Mouse (Mus musculus) megakaryocyte progenitor cell, adult 5-6 weeks (primary cell): Measurements from ENCODE around the gene Trappc6a. TPM values are rescaled to one million over a fixed set of nuclear protein-coding genes. Genes with fewer than 3 reads are reported as not detected.
A peak's percentile ranks its signal among the peaks of the same experiment; 100 is the strongest.

ENCODE experiments used
- ATAC-seq: replicated peaks from 2 replicates; pipeline ENCODE4 v1.8.0; 2016; ENCODE audit warnings: mild to moderate bottlenecking, moderate TSS enrichment, inconsistent platforms; ENCODE audit not compliant: poor library complexity
- total RNA-seq, 2 experiments: library from RNA; stranded (forward) in 1 of 2; stranded (reverse) in 1 of 2; fragments of 157-497, 149-512 nt in 1 of 2; fragments of 200-1000 nt in 1 of 2; gene quantifications; 2 replicates each; pipeline versions ENCODE4 v1.2.3 to v1.2.4; 2015 to 2017

Trappc6a gene
- total RNA-seq, 2 experiments from 2014 or later = 39.5 to 58.3 TPM

GRCm38 (mm10) chr7:19523017-19523756, 15.0 kb downstream of the Trappc6a start:
- no peak; the same call in 1 of the 2 replicates for ATAC-seq

- peak; percentile 52 for ATAC-seq
Observed at GRCm38 (mm10) chr7:19523757-19524419, 15.7 kb downstream of the Trappc6a start.

GRCm38 (mm10) chr7:19524420-19525104, 16.4 kb downstream of the Trappc6a start:
- no peak for ATAC-seq

DNA sequence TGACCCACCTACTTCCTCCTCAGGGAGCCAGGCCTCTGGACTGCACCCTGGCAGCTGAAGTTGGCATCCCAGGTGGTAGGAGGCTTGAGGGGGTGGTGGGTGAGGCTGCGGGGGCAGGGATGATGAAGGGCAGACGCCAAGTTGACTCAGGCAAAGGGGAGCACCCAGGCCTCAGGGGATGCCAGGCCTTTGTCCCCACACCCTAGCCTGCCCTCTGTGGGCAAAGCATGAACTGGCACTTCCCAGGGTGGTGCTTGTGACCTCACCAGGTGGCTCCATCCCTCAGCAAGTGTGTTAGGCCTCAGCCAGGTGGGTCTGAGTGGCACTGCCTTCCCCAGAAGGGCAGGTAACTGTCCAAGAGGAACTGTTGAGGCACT, 16.9 kb downstream of the Trappc6a start:
- ATAC-seq = 0 out of 2 replicates have a peak, but pooled peaks have one; percentile 9

DNA sequence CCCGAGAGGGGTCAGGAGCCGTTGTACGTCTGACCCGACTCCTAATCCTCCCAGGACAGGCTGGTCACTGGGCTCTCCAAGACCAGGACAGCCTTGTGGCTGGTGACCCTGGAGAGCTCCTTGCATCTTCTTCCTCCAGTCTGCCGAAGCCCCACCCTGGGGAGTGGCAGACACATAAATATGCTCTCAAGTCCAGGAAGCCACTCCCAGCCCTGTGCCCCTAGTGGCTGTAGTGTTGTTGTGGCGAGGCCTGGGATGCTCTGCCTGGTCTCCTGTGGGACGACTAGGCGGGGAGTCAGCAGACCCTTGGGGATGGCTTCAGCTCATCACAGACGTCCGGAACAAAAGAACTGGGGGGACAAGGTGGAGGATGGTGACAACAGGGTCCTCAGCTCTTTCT, 22.9 kb downstream of the Trappc6a start:
- peak; percentile 81 for ATAC-seq

DNA sequence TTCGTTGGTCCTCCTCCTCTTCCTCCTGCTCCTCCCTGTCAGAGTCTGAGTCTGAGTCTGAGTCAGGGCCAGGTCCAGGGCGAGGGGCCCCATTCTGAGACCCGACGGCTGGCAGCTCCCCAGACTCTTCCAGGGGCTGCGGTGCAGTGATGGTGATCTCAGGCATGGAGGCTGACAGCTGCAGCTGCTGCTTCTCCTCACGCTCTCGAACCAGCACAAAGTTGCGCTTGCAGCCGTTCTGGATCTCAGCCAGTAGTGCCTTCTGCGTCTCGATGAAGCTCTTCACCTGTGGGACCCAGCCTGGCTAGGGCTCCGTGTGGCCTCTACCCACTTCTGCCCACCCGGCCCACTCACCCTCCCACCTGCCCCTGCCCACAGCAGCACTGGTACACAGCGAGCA, 24.0 kb downstream of the Trappc6a start:
- ATAC-seq = no peak

DNA sequence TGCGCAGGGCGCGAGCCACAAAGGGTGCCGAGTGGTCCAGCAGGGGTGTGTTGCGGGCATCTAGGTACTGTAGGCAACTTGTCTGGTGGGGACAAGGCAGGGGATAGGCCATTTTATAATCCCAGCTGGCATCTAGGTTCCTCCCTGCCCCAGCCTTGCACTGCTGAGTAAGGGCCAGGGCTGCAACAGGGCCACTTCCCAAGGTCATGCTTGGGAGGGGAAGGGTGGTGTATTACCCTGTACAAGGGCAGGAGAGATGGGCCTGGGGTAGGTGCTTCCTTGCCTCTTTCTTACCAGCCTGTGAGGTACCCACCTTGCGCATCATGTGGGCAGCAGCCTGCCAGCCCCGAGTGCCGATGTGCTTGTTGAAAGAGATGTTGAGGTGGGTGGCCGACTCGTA, 26.5 kb downstream of the Trappc6a start:
- ATAC-seq = no peak

DNA sequence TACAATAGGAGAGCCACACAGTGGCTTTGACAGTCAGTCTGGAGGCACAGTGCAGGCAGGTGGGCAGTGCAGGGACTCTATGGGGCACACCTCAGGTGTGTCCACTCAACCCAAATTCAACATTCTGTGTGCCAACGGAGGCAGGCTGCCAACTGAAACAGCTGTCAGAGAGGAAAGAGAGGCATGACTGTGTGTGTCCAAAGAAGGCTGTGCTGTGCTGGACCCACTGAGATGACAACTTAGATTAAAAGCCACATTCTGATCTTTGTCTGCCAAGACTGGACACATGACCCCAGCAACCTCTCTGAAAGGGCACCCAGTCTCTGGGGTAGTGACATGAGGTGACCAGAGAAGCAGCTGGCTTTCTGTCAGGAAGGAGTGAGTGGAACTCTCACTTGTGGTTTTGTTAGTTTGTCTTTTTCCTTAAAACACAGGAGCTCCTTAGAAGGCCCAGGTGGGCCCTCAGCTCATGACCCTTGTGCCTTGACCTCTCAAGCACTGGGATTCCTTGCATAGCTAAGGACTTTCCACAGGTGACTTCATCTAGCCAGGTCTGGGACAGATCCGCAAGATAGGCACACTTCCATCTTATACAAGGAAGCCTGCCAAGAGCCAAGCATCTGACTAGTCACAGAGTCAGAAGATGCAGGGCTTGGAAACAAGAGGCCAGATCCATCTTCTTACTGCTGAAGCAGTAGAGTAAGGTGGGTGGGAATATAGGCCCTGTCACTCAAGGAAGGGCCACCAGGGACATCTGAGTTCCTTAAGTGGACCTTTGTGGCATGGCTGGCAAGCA, 32.8 kb downstream of the Trappc6a start:
- no peak for ATAC-seq

DNA sequence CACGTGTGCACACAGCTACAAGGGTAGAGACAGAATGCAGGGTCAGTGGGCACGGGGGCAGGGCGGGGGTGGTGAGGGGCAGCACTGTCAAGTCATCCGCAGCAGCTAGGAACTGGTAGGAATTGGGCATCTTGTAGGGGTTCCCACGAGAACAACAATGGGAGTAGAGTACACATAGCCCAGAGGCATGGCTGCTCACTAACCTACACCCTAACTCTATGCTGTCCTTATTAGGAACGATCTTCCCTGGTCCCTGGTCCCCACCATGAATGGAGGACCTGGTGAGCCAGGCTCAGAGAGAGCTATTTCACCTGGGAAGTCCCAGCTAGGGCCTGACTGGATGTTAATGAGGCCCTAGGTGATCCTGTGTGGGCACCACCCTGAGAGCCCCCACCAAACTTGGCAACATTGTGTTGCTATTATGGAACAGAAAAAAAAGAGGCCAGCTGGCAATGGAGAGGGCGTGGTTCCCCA, 33.5 kb downstream of the Trappc6a start:
- no peak for ATAC-seq

DNA sequence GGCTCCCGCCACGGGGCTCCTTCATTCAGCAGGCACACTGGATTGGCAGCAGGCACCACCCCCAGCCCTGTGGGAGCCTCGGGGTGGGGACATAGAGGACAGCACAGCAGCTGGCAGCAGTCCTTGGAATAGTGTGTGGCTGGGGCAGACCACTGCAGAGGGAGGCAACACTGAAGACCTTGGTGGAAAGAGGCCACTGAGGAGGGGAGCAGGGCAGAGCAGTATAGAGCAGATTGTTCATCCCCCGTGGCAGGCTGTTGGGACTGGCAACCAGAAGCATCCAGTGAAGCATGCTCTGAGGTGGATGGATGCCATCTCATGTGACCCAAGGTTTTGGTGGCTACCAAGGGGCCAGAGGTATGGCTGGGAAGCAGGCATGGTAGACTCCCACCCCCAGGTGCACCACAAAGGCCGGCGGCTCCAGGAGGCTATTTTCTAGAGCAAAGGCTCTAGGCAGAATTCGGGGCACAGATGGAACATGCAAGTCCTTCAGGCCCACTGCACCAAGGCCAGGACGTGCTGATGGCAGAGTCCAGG, 34.0 kb downstream of the Trappc6a start:
- ATAC-seq = no peak

DNA sequence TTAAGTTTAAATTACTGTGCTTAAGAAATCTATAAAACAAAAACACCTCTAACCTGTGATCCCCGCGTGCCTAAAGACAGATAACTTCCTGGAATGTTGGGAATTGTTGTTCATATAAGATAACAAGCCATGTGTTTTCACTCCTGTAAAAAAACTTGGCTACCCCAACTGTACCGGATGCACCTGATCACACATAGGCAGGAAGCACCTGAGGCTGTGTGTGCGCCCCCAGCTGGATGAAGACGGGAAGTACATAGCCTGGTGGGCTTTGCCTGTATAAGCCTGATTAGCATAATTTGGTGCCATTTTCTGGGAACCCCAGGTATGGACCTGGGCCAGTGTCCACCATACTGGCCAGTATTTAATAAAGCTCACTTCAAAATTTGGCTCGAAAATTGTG, 35.4 kb downstream of the Trappc6a start:
- peak; percentile 81 for ATAC-seq

DNA sequence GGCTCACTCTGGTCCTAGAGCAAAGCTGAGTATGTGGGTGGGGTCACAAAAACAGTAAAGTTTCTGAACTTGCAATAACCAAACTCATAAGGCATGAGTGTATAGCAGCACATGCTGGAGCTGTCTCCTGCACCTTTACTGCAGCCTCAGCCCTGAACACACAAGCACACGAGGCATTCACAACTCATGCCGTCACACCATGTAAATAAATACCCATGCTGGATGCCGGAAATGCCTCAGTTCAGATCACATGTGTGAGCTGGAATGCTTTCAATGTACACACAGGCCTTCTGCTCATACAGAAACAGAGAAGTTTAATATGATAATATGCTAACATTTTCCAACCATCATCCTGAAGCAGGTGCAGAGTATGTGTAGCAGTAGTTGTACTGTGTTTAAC, 37.8 kb downstream of the Trappc6a start:
- ATAC-seq = no peak

DNA sequence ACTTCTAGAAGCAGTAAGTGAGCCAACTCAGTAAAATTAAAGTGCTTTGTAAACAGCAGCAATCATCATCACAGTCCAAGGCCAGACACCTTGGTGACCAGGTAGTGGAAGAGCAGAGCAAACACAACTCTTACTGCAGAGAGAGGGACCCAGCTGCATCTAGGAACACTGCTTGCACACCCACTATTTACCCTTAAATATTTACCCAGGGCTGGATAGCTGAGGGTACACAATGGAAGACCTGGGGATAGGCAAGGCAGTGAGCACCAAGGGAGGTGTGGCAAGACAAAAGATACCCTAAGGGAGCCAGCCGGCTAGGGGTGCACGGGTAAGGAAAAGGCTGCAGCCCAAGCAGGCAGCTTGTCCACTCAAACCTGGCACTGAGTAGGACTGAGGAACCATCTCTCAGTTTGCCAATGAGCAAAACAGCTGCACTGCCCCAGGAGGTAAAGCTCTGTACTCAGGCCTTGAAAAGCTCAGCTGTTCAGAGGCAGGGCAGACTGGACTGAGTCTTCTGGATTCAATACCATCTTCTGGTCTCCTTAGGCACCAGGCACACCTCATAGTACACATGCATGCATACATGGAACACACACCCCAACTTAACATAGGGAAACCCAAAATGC, 39.3 kb downstream of the Trappc6a start:
- ATAC-seq = no peak

DNA sequence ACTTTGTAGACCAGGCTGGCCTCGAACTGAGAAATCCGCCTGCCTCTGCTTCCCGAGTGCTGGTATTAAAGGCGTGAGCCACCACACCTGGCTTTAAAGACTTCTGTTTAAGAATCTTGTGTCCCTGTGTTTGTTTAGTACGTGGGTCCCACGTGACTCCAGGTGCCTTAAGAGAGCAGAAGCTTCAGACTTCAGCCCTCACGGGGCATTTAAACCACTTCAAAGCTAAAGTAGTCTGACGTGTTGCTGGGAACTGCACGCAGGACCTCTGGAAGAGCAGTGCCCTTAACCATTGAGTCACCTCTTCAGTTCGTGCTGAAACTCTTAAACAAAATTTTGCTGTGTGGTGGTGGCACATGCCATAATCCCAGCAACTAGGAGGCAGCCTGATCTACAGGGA, 41.2 kb downstream of the Trappc6a start:
- ATAC-seq = no peak

GRCm38 (mm10) chr7:19551634-19552033, 43.4 kb downstream of the Trappc6a start:
- ATAC-seq = no peak

DNA sequence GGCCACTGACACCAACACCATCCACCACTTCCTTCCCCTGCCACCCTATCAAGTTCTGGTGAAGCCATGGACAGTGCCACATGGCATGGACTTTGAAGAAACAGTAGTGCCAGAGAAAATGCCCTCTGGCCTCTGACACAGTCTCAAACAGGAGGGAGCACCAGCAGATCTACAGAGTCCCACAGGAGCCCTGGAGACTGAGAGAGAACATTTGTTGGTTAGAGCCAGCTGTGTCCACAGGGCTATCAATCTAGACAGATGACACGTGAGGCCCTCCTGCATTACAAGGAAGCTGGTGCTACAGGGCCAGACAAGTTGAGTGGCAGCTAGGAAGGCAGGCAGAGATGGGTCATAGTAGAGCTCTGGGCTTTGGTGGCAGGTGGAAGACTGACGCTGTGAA, 44.2 kb downstream of the Trappc6a start:
- no peak; the same call in 1 of the 2 replicates for ATAC-seq

- no peak for ATAC-seq
Observed at GRCm38 (mm10) chr7:19554168-19554567, 46.0 kb downstream of the Trappc6a start.

DNA sequence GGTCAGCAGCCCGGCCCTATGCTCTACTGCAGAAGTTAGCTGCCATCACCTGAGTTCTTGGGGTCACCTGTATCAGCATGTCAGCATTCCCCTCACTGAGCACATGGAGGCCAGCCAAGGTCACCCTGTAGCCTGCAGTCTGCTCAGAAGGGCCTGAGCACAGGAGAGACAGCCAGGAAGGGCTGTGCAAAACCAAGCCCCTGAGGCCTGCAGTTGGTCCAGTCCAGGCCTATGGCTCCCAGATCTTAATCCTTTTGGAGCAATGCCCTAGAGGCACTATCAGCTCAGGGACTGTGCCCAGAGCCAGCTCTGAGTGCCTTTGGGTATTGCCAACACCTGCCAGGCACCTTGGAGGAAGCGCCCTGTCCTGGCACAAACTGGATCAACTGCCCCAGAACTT, 48.9 kb downstream of the Trappc6a start:
- ATAC-seq = no peak

DNA sequence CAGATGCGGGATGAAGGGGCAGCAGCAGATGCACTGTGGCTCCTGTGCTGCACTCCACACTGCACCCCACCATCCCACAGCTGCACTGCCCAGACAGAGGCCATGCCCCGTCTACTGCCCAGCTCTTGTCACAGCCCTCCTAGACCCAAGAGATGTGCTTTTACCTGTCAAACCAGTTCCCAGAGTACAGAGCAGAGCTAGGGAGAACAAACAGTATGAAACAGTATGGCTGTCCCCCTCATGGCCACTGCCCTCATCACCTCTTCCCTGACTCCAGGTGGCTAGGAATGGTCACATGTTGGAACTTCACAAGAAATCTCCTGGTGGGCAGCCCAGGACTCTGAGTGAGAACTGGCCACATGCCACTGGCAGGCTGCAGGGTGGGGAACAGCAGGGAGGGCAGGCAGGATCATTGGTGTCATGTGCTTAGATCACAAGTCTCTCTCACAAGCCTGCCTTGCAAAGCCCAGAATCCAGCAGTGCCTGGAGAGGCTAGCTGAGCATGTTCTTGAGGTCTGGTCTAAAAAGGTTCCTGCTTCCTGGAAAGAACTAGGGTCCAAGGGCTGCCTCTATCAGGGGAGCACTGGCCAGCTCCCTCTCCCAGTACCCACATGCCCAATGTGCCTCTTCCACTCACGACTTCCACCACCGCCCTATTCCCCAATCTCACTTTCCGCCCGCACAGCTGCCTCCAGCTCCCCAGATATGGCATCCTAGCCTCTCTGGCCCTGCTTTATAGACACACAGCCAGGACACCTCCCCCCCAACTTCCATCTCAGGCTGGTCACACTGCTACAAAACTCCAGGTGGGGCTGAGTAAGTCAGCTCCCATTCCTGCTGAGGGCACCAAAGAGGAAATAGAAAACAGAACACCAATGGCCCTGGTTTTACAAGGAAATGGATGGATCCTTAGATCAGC, 50.0 kb downstream of the Trappc6a start:
- no peak for ATAC-seq
